Mouse (Mus musculus) mature B cell (primary cell): ENCODE measurements around the gene Col15a1.

Experiments used
- in situ Hi-C: fragments of 300-500 bp; cut with MboI; formaldehyde crosslinking; loops from 2 replicates; pipeline ENCODE4 v1.14.3; 2019

Col15a1 gene

DNA sequence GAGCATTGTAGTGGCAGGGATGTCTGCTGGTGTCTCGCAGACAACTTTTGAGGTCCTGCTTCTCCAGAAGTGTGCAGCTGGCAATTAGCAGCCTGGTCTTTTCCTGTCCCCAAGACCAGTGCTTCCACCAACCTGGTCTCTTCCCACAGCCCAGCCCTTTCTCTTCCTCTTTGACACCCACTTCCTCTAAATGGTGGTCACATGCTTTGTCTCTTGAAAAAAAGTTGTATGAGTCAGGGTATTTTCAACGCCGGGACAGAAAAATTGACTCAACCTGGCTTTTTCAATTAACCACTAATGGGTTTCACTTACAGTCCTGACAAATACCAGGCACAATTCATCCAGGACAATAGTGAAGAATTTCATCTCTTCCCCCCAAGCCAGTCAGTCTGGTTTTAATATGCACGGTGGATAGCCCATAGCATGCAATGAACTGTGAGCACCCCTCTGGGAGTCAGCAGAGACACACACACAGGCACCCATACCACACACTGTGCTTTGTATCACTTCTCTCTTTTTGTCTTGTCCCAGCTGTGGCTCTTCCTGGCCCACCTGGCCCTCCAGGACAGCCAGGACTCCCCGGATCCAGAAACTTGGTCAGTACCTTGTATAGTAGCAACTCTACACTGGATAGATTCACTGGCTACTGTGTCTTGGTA is 95.5 kb downstream of the Col15a1 start:
- in situ Hi-C loops: no loop called here

GRCm38 (mm10) chr4:47309886-47310625 is 102.1 kb downstream of the Col15a1 start:
- in situ Hi-C loops: no loop called here

DNA sequence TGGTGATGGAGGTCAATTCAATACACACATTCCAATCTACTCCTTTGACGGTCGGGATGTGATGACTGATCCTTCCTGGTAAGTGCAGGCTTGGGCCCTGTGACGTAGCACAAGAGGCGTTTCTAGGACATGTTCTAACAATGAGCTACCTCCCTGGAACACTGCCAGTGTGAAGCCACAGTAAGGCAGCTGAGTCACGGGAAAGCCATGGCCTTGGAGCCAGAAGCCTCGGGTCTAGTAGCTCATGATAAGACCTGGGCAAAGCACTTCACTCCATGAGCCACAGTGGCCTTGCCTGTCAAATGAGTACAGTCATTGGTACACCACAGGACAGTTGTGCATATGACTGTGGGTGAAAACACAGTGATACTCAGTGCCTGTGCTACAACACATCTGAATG is 102.9 kb downstream of the Col15a1 start:
- in situ Hi-C loops: no loop called here

- in situ Hi-C loops: no loop called here
These were observed 103.5 kb downstream of the Col15a1 start for GRCm38 (mm10) chr4:47311467-47311866.

DNA sequence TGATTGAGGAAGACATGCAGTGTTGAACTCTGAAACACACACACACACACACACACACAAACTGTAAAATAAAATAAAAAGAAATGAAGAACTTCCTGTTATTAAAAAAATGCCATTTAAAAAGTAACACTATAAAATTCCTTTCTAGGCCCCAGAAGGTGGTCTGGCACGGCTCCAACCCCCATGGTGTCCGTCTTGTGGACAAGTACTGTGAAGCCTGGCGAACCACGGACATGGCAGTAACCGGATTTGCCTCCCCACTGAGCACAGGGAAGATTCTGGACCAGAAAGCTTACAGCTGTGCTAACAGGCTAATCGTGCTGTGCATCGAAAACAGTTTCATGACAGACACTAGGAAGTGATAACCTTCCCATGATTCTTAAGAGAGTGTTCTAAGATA is 104.0 kb downstream of the Col15a1 start:
- in situ Hi-C loops: no loop called here

GRCm38 (mm10) chr4:47312676-47313075 is 104.7 kb downstream of the Col15a1 start:
- in situ Hi-C loops: no loop called here

GRCm38 (mm10) chr4:47313710-47314410 is 105.9 kb downstream of the Col15a1 start:
- in situ Hi-C loops: no loop called here

GRCm38 (mm10) chr4:47315458-47315857 is 107.5 kb downstream of the Col15a1 start:
- in situ Hi-C loops: no loop called here

DNA sequence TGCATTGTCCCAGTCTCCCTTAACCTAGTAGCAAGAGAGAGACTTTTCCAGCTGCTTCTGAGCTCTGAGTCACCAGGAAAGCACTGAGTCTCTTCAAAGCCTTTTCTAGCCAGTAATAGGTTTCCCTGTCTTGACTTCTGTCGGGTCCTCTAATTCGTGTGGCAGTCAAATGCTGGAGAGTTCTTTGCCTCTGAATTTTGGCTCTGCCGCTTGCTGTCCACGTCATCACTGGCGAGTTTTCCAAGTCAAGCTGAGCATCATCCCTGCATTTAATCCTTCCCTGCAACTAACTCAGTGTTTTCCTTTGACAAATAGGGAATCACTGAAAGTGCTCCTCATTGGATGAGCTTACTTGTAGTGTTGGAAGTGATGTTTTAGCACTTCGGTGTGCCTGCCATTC is 108.5 kb downstream of the Col15a1 start:
- in situ Hi-C loops: no loop called here

DNA sequence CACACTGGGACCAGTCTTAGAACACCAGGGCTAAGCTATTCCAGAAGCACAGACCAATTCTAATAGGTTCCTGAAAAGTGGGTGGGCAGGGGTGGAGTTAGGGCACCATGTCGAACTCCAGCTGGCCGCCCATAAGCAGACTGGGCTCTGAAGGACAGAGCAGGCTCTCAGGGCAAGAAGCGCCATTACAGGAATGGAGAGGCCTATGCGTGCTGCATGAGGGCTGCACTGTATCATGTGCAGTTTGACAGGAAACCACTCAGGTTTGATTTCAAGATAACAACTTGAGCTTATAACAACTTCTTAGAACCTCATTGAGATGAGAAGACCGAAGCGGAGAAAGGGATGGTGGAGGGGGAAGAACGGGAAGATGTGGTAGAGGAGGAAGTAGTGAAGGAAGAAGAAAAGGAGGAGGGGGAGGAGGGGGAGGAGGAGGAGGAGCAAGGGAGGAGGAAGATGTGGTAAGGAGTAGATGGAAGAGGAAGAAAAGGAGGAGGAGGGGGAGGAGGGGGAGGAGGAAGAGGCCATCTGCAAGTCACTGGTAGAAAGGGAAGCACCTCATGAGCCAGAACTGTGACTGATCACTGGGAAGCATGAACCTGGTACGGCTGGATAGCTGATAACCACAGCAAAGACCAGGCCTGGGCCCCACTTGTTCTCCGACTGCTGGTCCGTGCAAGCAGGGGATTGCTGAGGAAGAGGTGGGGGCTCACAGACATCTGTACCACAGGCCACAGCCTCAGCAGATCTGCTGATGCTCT is 111.8 kb downstream of the Col15a1 start:
- in situ Hi-C loops: no loop called here

- in situ Hi-C loops: no loop called here
These were observed 114.4 kb downstream of the Col15a1 start for GRCm38 (mm10) chr4:47322315-47322714.

DNA sequence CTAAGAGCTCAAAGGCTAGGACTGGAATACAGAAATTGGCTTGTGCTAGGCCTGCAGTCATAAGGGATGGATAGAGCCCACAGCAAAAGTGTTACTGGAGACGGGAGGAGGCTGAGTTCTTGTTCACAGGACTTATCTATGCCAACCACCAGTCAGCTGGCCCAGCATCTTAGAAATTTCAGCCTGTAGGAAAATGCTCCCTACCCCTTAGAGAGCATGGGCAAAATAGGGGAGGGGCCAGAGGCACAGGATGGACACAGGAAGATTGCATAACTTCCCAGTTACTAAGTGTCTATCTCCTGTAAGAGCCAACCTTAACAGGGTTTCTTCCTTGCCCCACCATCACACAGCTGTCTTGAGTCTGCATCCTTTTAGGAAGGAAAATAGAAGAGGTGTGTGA is 116.2 kb downstream of the Col15a1 start:
- in situ Hi-C loops: no loop called here

GRCm38 (mm10) chr4:47327782-47328181 is 119.8 kb downstream of the Col15a1 start:
- in situ Hi-C loops: no loop called here

- in situ Hi-C loops: no loop called here
These were observed 121.3 kb downstream of the Col15a1 start for GRCm38 (mm10) chr4:47329285-47329684.

DNA sequence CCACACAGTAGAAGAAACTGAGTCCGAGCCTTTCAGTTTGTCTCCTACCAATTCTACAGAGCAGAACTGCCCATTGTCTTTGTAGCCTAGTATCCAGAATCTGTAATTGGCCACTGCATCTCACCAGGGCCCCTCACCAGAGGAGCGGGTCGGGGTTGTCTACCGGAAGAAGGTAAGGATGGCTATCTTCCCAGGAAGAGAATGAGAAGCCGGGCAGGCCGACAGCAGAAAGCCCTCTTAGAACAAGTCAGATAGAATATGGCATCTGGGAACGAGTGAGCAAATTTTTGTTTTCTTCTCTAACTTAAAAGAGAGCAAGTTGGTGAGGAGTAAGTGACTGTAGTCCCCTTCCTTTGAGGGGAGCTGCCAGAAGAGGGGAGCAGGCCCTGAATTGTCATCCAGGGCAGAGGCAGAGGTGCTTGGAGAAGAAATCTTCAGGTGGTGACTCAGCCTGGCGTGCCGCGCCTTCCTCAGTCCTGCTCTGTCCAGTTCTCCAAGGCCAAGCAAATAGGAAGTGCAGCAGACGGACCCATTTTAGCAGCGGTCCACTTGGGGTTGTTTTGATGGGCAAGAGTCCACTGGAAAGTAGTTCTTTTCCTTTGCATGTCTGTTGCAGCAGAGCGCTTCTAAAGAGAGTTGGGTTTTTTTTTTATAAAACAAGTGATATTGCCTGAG is 122.6 kb downstream of the Col15a1 start:
- in situ Hi-C loops: no loop called here

GRCm38 (mm10) chr4:47332812-47333343 is 124.9 kb downstream of the Col15a1 start:
- in situ Hi-C loops: no loop called here

- in situ Hi-C loops: no loop called here
These were observed 125.6 kb downstream of the Col15a1 start for GRCm38 (mm10) chr4:47333541-47333940.

DNA sequence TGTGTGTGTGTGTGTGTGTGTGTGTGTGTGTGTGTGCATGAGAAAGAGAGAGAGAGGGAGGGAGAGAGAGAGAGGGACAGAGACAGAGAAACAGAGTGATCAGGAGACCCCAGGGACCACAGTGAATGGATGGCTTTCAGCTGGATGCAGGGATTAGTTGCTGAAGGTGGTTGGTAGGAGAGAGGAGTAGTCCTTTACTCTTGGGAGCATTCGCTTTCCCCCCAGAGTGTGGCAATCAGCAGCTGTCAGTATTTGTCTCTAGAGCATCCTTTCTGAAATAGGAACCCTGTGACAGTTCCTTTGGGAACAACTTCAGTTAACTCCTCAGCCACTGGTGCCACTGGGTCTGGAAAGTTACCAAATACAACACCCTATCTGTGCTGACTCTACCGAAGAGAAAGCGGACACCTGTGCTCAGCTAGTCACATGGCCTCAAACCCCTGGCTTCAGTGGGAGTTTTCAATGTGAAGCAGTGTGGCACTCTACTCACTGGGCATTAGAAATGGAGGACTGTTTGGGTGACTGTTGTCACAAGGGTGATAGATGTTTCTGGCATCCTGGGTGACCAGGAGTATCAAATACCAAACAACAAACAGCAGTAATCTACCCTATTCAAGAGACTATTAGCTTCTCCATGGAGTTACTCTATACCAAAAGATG is 129.1 kb downstream of the Col15a1 start:
- in situ Hi-C loops: no loop called here

DNA sequence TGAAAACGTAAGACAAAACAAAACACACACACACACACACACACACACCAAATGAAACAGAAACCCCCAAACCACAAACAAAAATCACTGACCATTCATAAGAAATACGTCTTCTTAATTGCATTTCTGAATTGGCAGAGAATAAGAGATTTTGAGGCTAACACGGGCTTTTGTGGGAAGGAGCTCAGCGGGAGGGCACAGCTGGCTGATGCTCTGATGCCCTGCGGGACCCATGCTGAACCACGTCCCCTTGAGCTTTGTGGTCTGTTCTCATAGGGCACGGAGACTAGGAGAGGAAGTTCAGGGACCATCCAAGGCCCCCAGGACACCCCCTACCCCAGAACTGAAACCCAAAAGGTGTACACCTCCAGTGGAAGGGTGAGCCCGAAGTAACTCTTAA is 134.7 kb downstream of the Col15a1 start:
- in situ Hi-C loops: no loop called here

- in situ Hi-C loops: no loop called here
These were observed 139.1 kb downstream of the Col15a1 start for GRCm38 (mm10) chr4:47347022-47347421.

DNA sequence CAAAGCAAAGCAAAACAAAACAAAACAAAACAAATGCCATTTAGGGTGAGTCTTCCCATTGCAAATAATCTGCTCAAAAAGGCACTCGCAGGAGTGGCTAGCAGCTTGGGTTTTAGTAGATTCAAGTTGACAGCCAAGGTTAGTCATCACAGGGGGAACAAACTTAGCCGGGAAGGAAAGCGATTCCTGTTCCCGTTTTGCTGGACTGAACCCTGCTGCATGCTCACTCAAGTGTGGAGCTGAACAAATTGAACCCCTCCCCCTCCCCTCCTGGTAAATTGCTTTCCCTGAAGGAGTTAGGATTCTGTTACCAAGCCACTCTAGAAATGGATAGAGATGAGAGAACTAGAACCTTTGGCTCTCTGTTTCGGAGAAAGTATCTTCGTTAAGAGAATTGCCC is 141.8 kb downstream of the Col15a1 start:
- in situ Hi-C loops: no loop called here
